19 mouse cellular contexts compared by ENCODE assay signal in the genomic region with DNA sequence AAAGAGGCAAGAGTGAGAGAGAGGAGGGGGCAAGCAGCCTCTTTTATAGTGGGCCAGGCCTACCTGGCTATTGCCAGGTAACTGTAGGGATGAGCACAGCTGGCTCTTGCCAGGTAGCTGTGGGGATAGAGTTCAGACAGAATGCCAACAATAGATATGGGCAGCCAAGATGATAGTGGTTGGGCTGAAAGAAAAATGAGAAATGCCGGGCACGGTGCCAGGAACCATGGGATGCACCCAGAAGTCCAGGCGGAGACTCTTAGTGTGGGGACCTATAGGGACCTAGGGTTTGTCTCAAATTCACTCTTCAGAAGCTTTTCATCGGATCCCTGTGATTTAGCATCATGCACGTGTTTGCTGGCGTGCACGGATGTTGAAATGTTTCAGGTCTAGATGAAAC. TPM values are rescaled to one million over a fixed set of nuclear protein-coding genes. Genes with fewer than 3 reads are reported as not detected.
A peak's percentile ranks its signal among the peaks of the same experiment; 100 is the strongest.
DNase-seq lines count a peak whose midpoint lies in the region; ATAC-seq and TF ChIP-seq lines count a peak whose summit lies in the region.
"Had no signal": no experiment of that assay in that cellular context is flagged by ENCODE, and none has a peak within 500 bp of the region (broad histone marks: within the 10 kb centered on the region; RNA-seq: fewer than 3 reads in every experiment).

No protein-coding gene starts in this region.

- no peaks in the 10 kb centered on the region for H3K9me3 ChIP-seq in hindbrain, postnatal 0 days (ENCODE audit: low read length)
- H3K9me3 ChIP-seq in hindbrain, embryonic 11.5 days (ENCODE audit: control insufficient read depth, low read length): no peaks in the 10 kb centered on the region
- H3K9me3 ChIP-seq: embryonic facial prominence, embryonic 13.5 days; heart, embryonic 10.5 days; kidney, embryonic 15.5 days; liver, embryonic 13.5 days had no signal

- H3K27me3 ChIP-seq in hindbrain, postnatal 0 days (ENCODE audit: insufficient read depth, low read length): no peaks in the 10 kb centered on the region
- H3K27me3 ChIP-seq in hindbrain, embryonic 11.5 days (ENCODE audit: control insufficient read depth, insufficient read depth, low read length): peaks cover 4% of the 10 kb centered on the region

- no peak overlapping the region for H3K27ac ChIP-seq in hindbrain, postnatal 0 days
- no peak overlapping the region for H3K27ac ChIP-seq in hindbrain, embryonic 11.5 days (ENCODE audit: low read depth, low read length)
- H3K27ac ChIP-seq: embryonic facial prominence, embryonic 13.5 days; heart, embryonic 10.5 days; kidney, embryonic 15.5 days; liver, embryonic 13.5 days; macrophage had no signal

- no peak overlapping the region for H3K9ac ChIP-seq in hindbrain, postnatal 0 days (replicated peaks; ENCODE audit: low read length)
- no peak overlapping the region for H3K9ac ChIP-seq in hindbrain, embryonic 11.5 days (ENCODE audit: low read depth, low read length)
- H3K9ac ChIP-seq: embryonic facial prominence, embryonic 13.5 days; kidney, embryonic 15.5 days; liver, embryonic 13.5 days had no signal

- 75% methylated on average over 7 of the region's 7 CpGs for WGBS in hindbrain, postnatal 0 days
- WGBS in hindbrain, embryonic 11.5 days: 86% methylated on average over 7 of the region's 7 CpGs

- no peak overlapping the region for H3K4me3 ChIP-seq in hindbrain, postnatal 0 days (ENCODE audit: low read length)
- no peak overlapping the region for H3K4me3 ChIP-seq in hindbrain, embryonic 11.5 days (ENCODE audit: low read depth, low read length)
- H3K4me3 ChIP-seq: embryonic facial prominence, embryonic 13.5 days; erythroblast, embryonic 14.5 days; heart, embryonic 10.5 days; kidney, embryonic 15.5 days; liver, embryonic 13.5 days had no signal

- no peaks in the 10 kb centered on the region for H3K36me3 ChIP-seq in hindbrain, postnatal 0 days (ENCODE audit: insufficient read depth, low read length)
- no peaks in the 10 kb centered on the region for H3K36me3 ChIP-seq in hindbrain, embryonic 11.5 days (ENCODE audit: control insufficient read depth, insufficient read depth, low read length)
- H3K36me3 ChIP-seq: embryonic facial prominence, embryonic 13.5 days; heart, embryonic 10.5 days; kidney, embryonic 15.5 days; liver, embryonic 13.5 days had no signal

- no peak for TF ChIP-seq CTCF in hindbrain, postnatal 0 days (IDR thresholded peaks at IDR 0.05; ENCODE audit: low read depth)

- no peaks in the 10 kb centered on the region for H3K4me1 ChIP-seq in hindbrain, postnatal 0 days (ENCODE audit: insufficient read depth, low read length)
- H3K4me1 ChIP-seq in hindbrain, embryonic 11.5 days (replicated peaks; ENCODE audit: control insufficient read depth, insufficient read depth, low read length): no peaks in the 10 kb centered on the region
- H3K4me1 ChIP-seq: liver, embryonic 13.5 days had no signal

- H3K4me2 ChIP-seq in hindbrain, postnatal 0 days (ENCODE audit: low read depth, low read length): no peak overlapping the region
- H3K4me2 ChIP-seq in hindbrain, embryonic 11.5 days (replicated peaks; ENCODE audit: low read depth, low read length): no peak overlapping the region
- H3K4me2 ChIP-seq: embryonic facial prominence, embryonic 13.5 days; kidney, embryonic 15.5 days; liver, embryonic 13.5 days had no signal

- peak; percentile 36 for DNase-seq in hindbrain, postnatal 0 days (ENCODE audit: low spot score)
- DNase-seq in hindbrain, embryonic 11.5 days (ENCODE audit: low spot score): no peak
- peak; percentile 58 for DNase-seq in testis, postnatal 10 days (ENCODE audit: low spot score)
- no peak for DNase-seq in testis, postnatal 14 days (ENCODE audit: low spot score)
- peak; percentile 57 to 63 for DNase-seq in cerebellum, postnatal 10 days
- no peak for DNase-seq in frontal cortex, postnatal 10 days (ENCODE audit: low spot score in 2 of 2)
- DNase-seq: adrenal gland, adult 2 months; kidney, postnatal 4 days; liver, embryonic 13.5 days; lung, adult 2 months had no signal

- no peak for ATAC-seq in hindbrain, postnatal 0 days
- ATAC-seq in hindbrain, embryonic 11.5 days (ENCODE audit: low FRiP score): no peak
- ATAC-seq in monocyte, adult 5-6 weeks (replicated peaks; ENCODE audit: insufficient number of reproducible peaks, low FRiP score, low TSS enrichment, poor library complexity, severe bottlenecking): no peak
- ATAC-seq: forebrain, embryonic 14.5 days; intestine, postnatal 0 days; midbrain, embryonic 16.5 days had no signal

RNA-seq across cellular contexts. Expression of gene Epb41l3, which starts 6.8 kb away (rescaled TPM):
- 105 and 110 TPM in 2 replicates for total RNA-seq in hindbrain, postnatal 0 days (2014; rRNA removed)
- polyA plus RNA-seq in hindbrain, postnatal 0 days (2015; fragmentation: Nextera tagmentation; extraction: Ambion mirVana): 103 and 107 TPM in 2 replicates
- polyA plus RNA-seq in hindbrain, embryonic 11.5 days (2014; fragmentation: Nextera tagmentation; extraction: Ambion mirVana): 85.5 and 92.9 TPM in 2 replicates
- 3.0 TPM in 1 of 3 replicates, not detected in the others for total RNA-seq in monocyte, adult 5-6 weeks (2017)

Comparison
In these comparisons a context has a peak if more than half of its experiments do, and no peak if none do; other contexts are left out.
1. DNase-seq: peak in hindbrain, postnatal 0 days (single experiment), testis, postnatal 10 days (single experiment) and cerebellum, postnatal 10 days (2 of 2); none in hindbrain, embryonic 11.5 days (single experiment), testis, postnatal 14 days (single experiment) and frontal cortex, postnatal 10 days (0 of 2).
2. RNA of gene Epb41l3, which starts 6.8 kb away (total RNA-seq): 105 to 110 TPM in hindbrain, postnatal 0 days; 3.0 TPM in monocyte, adult 5-6 weeks; every median in the first group is over 10 times any median in the second.